In the genomic region with DNA sequence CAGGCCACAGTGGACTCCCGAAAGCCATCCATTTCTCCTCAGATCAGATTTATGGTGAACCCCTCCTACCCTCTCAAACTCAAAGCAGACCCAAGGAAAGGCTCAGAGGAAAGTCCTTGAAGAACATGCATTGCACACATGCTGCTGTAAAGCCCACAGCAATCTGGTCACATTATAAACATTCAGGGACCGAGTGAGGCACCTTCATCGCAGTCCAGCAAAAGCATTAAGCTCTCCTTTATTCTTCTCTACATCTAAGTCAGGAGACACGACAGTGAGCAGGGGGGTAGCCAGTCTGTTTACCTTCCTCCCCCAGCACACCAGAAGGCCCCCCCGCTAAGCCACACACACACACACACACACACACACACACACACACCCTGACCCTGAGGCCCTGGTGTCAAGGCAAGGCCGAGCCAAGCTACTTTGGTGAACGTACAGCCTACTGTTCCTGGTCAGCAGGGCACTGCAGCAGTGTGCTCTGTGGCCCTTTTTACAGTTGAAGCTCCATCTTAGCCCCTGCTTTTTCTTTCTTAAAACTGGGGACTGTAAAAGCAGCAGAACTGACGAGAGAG, we compare ENCODE assay signal across 9 mouse cellular contexts. TPM values are rescaled to one million over a fixed set of nuclear protein-coding genes. Genes with fewer than 3 reads are reported as not detected.
DNase-seq lines count a peak whose midpoint lies in the region; ATAC-seq and TF ChIP-seq lines count a peak whose summit lies in the region.
"Had no signal": no experiment of that assay in that cellular context is flagged by ENCODE, and none has a peak within 500 bp of the region (broad histone marks: within the 10 kb centered on the region; RNA-seq: fewer than 3 reads in every experiment).

No protein-coding gene starts in this region.

- peak; percentile 57 for DNase-seq in adrenal gland, adult 2 months
- no peak for DNase-seq in adrenal gland, postnatal 25 days
- peak; percentile 18 for DNase-seq in hindbrain, embryonic 10.5 days (ENCODE audit: low spot score)
- no peak for DNase-seq in thymus, postnatal 25 days
- DNase-seq: thymus, postnatal 4 days had no signal

- H3K36me3 ChIP-seq in hindbrain, embryonic 10.5 days, result no peaks in the 10 kb centered on the region
- H3K36me3 ChIP-seq in hindbrain, embryonic 13.5 days, result no peaks in the 10 kb centered on the region
- peaks cover 29% of the 10 kb centered on the region for H3K36me3 ChIP-seq in E14TG2a.4 (ENCODE audit: insufficient read depth, low read length)
- H3K36me3 ChIP-seq in limb, embryonic 15.5 days, result no peaks in the 10 kb centered on the region
- no peaks in the 10 kb centered on the region; the same call in 1 of the 2 replicates for H3K36me3 ChIP-seq in intestine, postnatal 0 days (ENCODE audit: control insufficient read depth, insufficient read depth)

- no peak overlapping the region for H3K4me3 ChIP-seq in hindbrain, embryonic 10.5 days
- no peak overlapping the region for H3K4me3 ChIP-seq in hindbrain, embryonic 13.5 days
- peak overlapping the region; percentile 45; the same call in 1 of the 2 replicates for H3K4me3 ChIP-seq in E14TG2a.4 (replicated peaks; ENCODE audit: low read length)
- H3K4me3 ChIP-seq in limb, embryonic 15.5 days, result no peak overlapping the region
- H3K4me3 ChIP-seq in intestine, postnatal 0 days (ENCODE audit: low read depth, low read length), result no peak overlapping the region

- WGBS in hindbrain, embryonic 10.5 days, result 60% methylated on average over 8 of the region's 8 CpGs
- WGBS in hindbrain, embryonic 13.5 days, result 58% methylated on average over 8 of the region's 8 CpGs
- WGBS in limb, embryonic 15.5 days, result 23% methylated on average over 8 of the region's 8 CpGs
- 37% methylated on average over 8 of the region's 8 CpGs for WGBS in intestine, postnatal 0 days

- no peak for ATAC-seq in hindbrain, embryonic 13.5 days (ENCODE audit: low FRiP score)
- ATAC-seq in limb, embryonic 15.5 days (ENCODE audit: insufficient number of reproducible peaks, low FRiP score, low TSS enrichment, low read depth), result no peak
- no peak for ATAC-seq in intestine, postnatal 0 days

- no peak for TF ChIP-seq CTCF in E14TG2a.4 (conservative IDR thresholded peaks at IDR 0.05; ENCODE audit: low read length)
- TF ChIP-seq CTCF in intestine, postnatal 0 days (IDR thresholded peaks at IDR 0.05; ENCODE audit: low read depth), result no peak

- peaks cover 33% of the 10 kb centered on the region for H3K4me1 ChIP-seq in hindbrain, embryonic 10.5 days (replicated peaks)
- peaks cover 25% of the 10 kb centered on the region for H3K4me1 ChIP-seq in hindbrain, embryonic 13.5 days (replicated peaks)
- H3K4me1 ChIP-seq in E14TG2a.4 (replicated peaks; ENCODE audit: low read depth, low read length), result peaks cover 82% of the 10 kb centered on the region
- peaks cover 69% of the 10 kb centered on the region for H3K4me1 ChIP-seq in limb, embryonic 15.5 days
- H3K4me1 ChIP-seq in intestine, postnatal 0 days (replicated peaks; ENCODE audit: control insufficient read depth, insufficient read depth, low read length), result peaks cover 6% of the 10 kb centered on the region; the same call in 1 of the 2 replicates

- H3K9me3 ChIP-seq in hindbrain, embryonic 10.5 days, result no peaks in the 10 kb centered on the region
- no peaks in the 10 kb centered on the region for H3K9me3 ChIP-seq in hindbrain, embryonic 13.5 days
- H3K9me3 ChIP-seq in E14TG2a.4 (ENCODE audit: low read length), result no peaks in the 10 kb centered on the region
- no peaks in the 10 kb centered on the region for H3K9me3 ChIP-seq in limb, embryonic 15.5 days
- H3K9me3 ChIP-seq in intestine, postnatal 0 days (ENCODE audit: control insufficient read depth), result no peaks in the 10 kb centered on the region

- no peak overlapping the region for H3K9ac ChIP-seq in hindbrain, embryonic 13.5 days
- no peak overlapping the region for H3K9ac ChIP-seq in limb, embryonic 15.5 days
- no peak overlapping the region for H3K9ac ChIP-seq in intestine, postnatal 0 days (ENCODE audit: low read depth, low read length)

- H3K27ac ChIP-seq in hindbrain, embryonic 10.5 days, result no peak overlapping the region
- no peak overlapping the region for H3K27ac ChIP-seq in hindbrain, embryonic 13.5 days
- H3K27ac ChIP-seq in limb, embryonic 15.5 days, result peak overlapping the region; percentile 79
- H3K27ac ChIP-seq in intestine, postnatal 0 days (ENCODE audit: low read depth, low read length), result no peak overlapping the region; the same call in 1 of the 2 replicates

- no peaks in the 10 kb centered on the region for H3K27me3 ChIP-seq in hindbrain, embryonic 10.5 days (ENCODE audit: insufficient read depth, poor library complexity, severe bottlenecking)
- no peaks in the 10 kb centered on the region for H3K27me3 ChIP-seq in hindbrain, embryonic 13.5 days
- H3K27me3 ChIP-seq in E14TG2a.4 (ENCODE audit: insufficient read depth, low read length), result no peaks in the 10 kb centered on the region
- H3K27me3 ChIP-seq in limb, embryonic 15.5 days, result no peaks in the 10 kb centered on the region
- no peaks in the 10 kb centered on the region for H3K27me3 ChIP-seq in intestine, postnatal 0 days (replicated peaks; ENCODE audit: control insufficient read depth, insufficient read depth, low read length)

- no peak overlapping the region for H3K4me2 ChIP-seq in hindbrain, embryonic 13.5 days
- H3K4me2 ChIP-seq in limb, embryonic 15.5 days, result no peak overlapping the region
- H3K4me2 ChIP-seq in intestine, postnatal 0 days (replicated peaks; ENCODE audit: low read depth), result no peak overlapping the region

RNA-seq across cellular contexts. Expression of gene Foxo3, which starts 24.7 kb away (rescaled TPM):
- 10 to 100 TPM; 39.7 to 55.6 TPM for total RNA-seq in adrenal gland, adult 2 months (2021)
- 53.3 and 76.1 TPM in 2 replicates for polyA plus RNA-seq in adrenal gland, adult 2 months (2012; rRNA removed)
- 56.1 and 56.7 TPM in 2 replicates for total RNA-seq in adrenal gland, postnatal 25 days (2021)
- 2.5 and 3.0 TPM in 2 replicates for polyA plus RNA-seq in hindbrain, embryonic 10.5 days (2016; fragmentation: Nextera tagmentation; extraction: Ambion mirVana)
- 3.7 and 3.9 TPM in 2 replicates for polyA plus RNA-seq in hindbrain, embryonic 13.5 days (2015; fragmentation: Nextera tagmentation; extraction: Ambion mirVana)
- 9.0 and 10.2 TPM in 2 replicates for polyA plus RNA-seq in limb, embryonic 15.5 days (2015; fragmentation: Nextera tagmentation; extraction: Ambion mirVana)
- 9.3 and 9.8 TPM in 2 replicates for polyA plus RNA-seq in intestine, postnatal 0 days (2015; fragmentation: Nextera tagmentation; extraction: Ambion mirVana)

Comparison
In these comparisons a context has a peak if more than half of its experiments do, and no peak if none do; other contexts are left out.
1. DNase-seq: peak in adrenal gland, adult 2 months (single experiment) and hindbrain, embryonic 10.5 days (single experiment); none in adrenal gland, postnatal 25 days (single experiment) and thymus, postnatal 25 days (single experiment).